Mouse (Mus musculus): ENCODE measurements at regions not wholly inside any gene's neighbourhood (a gene's known extent, or its start where the extent isn't known, plus 50 kb on each side); places are given as distances from the start of the nearest gene placed in this dataset.

- no peak overlapping the region for H3K27ac ChIP-seq
- no peaks in the 10 kb centered on the region for H3K9me3 ChIP-seq
- ATAC-seq (ENCODE audit: insufficient number of reproducible peaks, insufficient read depth, low FRiP score, low TSS enrichment) = no peak
- H3K9ac ChIP-seq = no peak overlapping the region
- no peak overlapping the region for H3K4me3 ChIP-seq
- no peaks in the 10 kb centered on the region for H3K27me3 ChIP-seq
- WGBS = 35% methylated on average over 7 of the region's 7 CpGs
- no peaks in the 10 kb centered on the region for H3K4me1 ChIP-seq
- no peak overlapping the region for H3K4me2 ChIP-seq (replicated peaks)
- H3K36me3 ChIP-seq = no peaks in the 10 kb centered on the region
Measured at GRCm38 (mm10) chr13:116414473-116414872, 105.0 kb upstream of the Isl1 start.

DNA sequence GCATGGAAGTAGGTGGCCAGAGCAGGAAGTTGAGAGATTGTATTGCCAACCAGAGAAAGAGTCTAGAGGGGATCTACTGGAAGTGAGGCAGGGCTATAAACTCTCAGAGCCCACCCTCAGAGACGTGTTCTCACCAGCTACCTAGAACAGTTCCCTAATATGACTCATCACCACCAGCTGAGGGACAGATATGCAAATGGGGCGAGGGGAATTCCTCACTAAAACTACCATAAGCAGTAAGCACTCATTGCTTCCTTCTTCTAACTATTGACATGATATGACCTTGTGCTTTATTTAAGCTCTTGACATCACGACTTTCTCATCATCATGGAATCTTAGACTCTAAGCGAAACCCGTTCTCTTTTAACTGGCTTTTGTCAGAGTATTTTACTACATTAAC is 101.2 kb upstream of the Isl1 start:
- H3K36me3 ChIP-seq = no peaks in the 10 kb centered on the region
- 80% methylated on average over 5 of the region's 5 CpGs for WGBS
- ATAC-seq (ENCODE audit: insufficient number of reproducible peaks, insufficient read depth, low FRiP score, low TSS enrichment) = no peak

More for the DNA sequence above, 101.2 kb upstream of the Isl1 start:
- Histone ChIP-seq H3K27me3 (no peaks in the 10 kb centered on the region), H3K27ac (no peak overlapping the region), H3K9me3 (no peaks in the 10 kb centered on the region), H3K4me1 (no peaks in the 10 kb centered on the region), H3K4me3 (no peak overlapping the region), H3K9ac (no peak overlapping the region), H3K4me2 (replicated peaks) (no peak overlapping the region)

All from embryonic facial prominence, embryonic 12.5 days (tissue).